Mouse (Mus musculus) left cerebral cortex, adult 2 months (tissue): ENCODE measurements at regions not wholly inside any gene's neighbourhood (a gene's known extent, or its start where the extent isn't known, plus 50 kb on each side); places are given as distances from the start of the nearest gene placed in this dataset.

Experiments
- DNase-seq, 2 experiments: peaks; one replicate each; pipeline ENCODE4 v3.0.0; 2021 to 2022; ENCODE audit warnings: low spot score in 2 of 2, mixed read lengths in 1 of 2; ENCODE audit errors: extremely low spot score in 1 of 2
- H3K27ac ChIP-seq: fragments of 200-600 bp; 2 replicates; pipeline ENCODE4 v1.8.1; 2022
- H3K4me3 ChIP-seq: fragments of 200-600 bp; 2 replicates; pipeline ENCODE4 v1.8.1; 2022
- CTCF ChIP-seq: fragments of 200-600 bp; IDR thresholded peaks from 2 replicates; pipeline ENCODE4 v1.8.1; 2022; ENCODE audit warnings: antibody characterized with exemption, mild to moderate bottlenecking, moderate library complexity
- intact Hi-C: fragments of 180-260 bp; cut with DNase I; formaldehyde crosslinking; loops from one replicate; pipeline ENCODE4 v1.15.1; 2025

DNA sequence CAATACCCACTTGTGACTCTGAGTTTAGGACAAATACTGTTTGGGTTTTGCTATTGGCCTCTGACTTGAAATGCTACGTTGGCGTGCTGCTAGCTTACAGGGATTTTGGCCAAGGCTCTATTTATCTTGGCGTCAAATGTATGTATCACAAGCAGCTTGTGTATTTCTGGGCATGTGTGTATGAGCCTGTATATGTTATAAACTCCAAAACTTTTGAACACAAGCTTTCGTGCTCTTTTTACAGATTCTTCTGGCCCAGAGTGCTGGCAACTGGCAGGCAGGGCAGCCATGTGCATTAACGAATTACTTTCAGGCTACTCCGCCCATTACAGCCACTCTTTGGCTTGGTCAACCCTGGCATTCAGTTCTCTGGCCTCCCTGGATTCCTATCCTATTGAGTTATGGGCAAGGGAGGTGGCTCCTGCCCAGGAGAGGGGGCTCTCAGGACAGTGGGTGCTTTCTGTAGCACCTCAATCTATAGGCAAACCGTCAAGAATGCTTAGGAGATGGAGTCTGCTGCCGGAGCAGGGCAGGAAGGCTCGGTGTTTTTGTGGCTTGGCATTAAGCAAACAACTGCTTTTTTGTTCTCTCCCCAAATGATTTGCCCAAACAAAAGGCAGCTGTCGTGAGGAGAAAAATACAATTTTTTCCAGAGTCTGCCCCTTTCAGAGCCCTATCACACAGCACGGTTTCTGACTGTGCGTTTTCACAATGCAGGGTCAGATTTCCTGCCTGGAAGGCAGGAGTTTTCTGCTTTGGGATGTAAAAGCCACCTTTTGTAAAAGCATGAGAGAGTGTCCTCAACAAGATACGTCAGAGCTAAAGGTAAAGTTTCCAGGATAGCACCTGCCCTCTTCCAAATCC, 465.0 kb downstream of the Ccdc171 start:
- no peak for TF ChIP-seq CTCF
- intact Hi-C loops, result no loop called here
- Histone ChIP-seq H3K4me3 (no peak overlapping the region), H3K27ac (no peak overlapping the region)
- no peak for DNase-seq

- no peak for DNase-seq
- TF ChIP-seq CTCF, result no peak
- H3K4me3 ChIP-seq, result no peak overlapping the region
- H3K27ac ChIP-seq, result no peak overlapping the region
- intact Hi-C loops, result no loop called here
Measured at GRCm38 (mm10) chr4:83991195-83991594, 465.9 kb downstream of the Ccdc171 start.

DNA sequence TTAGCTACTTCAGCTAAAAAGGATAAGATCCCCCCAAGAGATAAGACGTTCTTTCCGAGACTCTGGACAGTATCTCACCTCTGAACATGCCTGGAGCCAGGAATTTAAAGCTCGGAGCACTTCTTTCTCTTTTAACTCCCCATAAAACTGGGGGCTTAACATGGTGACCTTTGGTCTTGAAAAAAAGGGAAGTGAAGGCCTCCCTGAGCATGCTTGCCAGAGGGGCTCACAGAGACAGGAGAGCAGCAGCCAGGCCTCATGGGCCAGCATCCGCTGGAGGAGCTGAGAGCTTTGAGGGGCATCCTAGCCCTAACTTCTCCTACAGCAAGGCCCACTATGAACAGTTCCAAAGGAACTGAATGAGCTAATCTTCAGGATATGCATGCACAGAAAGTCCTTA, 471.7 kb downstream of the Ccdc171 start:
- DNase-seq, result no peak
- TF ChIP-seq CTCF, result no peak
- intact Hi-C loops, result no loop called here
- no peak overlapping the region for H3K27ac ChIP-seq
- H3K4me3 ChIP-seq, result no peak overlapping the region

DNA sequence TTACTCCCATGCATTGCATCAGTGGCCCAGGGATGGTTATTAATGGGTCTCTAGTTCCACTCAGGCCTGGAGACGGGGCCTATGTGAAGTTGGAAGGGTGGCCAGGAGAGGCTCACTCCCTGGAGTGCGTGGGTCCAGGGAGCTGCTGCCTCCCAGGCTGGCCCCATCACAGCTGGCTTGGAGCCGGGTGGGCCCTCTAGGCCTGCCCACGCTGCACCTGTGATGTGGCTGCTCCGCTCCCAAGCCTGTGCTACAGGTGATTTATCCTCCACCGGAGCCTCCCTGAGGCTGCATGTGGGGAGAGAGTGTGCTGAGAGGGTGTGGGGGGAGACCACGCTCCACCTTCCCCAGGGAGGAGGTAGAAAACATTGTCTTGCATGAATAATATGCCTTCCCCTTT, 476.3 kb downstream of the Ccdc171 start:
- no peak for DNase-seq
- no peak overlapping the region for H3K4me3 ChIP-seq
- H3K27ac ChIP-seq, result no peak overlapping the region
- intact Hi-C loops, result no loop called here
- no peak for TF ChIP-seq CTCF

- no peak for TF ChIP-seq CTCF
- no peak overlapping the region for H3K27ac ChIP-seq
- H3K4me3 ChIP-seq, result no peak overlapping the region
- no peak for DNase-seq
- intact Hi-C loops, result no loop called here
Measured at GRCm38 (mm10) chr4:84004055-84004778, 478.9 kb downstream of the Ccdc171 start.

- no peak for TF ChIP-seq CTCF
- intact Hi-C loops, result no loop called here
- no peak for DNase-seq
- no peak overlapping the region for H3K27ac ChIP-seq
- no peak overlapping the region for H3K4me3 ChIP-seq
Measured at GRCm38 (mm10) chr4:84004786-84005382, 479.5 kb downstream of the Ccdc171 start.

GRCm38 (mm10) chr4:84011941-84012340, 486.6 kb downstream of the Ccdc171 start:
- no peak overlapping the region for H3K4me3 ChIP-seq
- no peak overlapping the region for H3K27ac ChIP-seq
- no peak for DNase-seq
- no peak for TF ChIP-seq CTCF
- intact Hi-C loops, result no loop called here

- Histone ChIP-seq H3K4me3 (no peak overlapping the region), H3K27ac (no peak overlapping the region)
- intact Hi-C loops, result no loop called here
- no peak for TF ChIP-seq CTCF
- no peak for DNase-seq
Measured at GRCm38 (mm10) chr4:84015139-84015538, 489.8 kb downstream of the Ccdc171 start.

DNA sequence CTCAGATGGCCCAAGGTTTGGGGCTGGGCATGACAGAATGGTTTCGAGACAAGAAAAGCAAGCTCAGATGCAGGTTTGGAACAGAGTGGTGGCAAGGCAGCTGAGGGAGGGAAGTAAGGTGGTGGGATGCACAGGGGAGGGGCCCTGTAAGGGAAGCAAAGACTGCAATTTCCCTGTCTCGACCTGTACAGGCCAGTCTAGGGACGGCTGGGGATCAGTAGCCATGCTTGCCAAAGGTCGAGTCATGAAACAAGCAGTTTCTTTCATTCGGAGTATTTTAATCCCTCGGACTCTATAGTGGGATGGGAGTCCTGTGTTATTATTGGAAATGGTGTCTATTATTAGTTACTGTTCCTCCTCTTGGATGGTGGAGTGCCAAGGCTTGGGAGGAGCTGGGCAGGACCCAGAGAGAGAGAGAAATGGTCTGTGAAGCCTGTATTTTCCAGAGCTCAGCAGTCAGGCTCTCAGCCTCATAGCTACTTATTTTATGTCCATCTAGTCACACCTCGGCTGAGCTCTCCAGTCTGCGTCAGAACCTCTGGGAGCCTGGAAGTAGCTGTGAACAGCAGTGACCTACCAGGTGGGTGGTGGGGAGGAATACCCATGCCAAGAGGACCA, 490.3 kb downstream of the Ccdc171 start:
- intact Hi-C loops, result no loop called here
- Histone ChIP-seq H3K27ac (no peak overlapping the region), H3K4me3 (no peak overlapping the region)
- no peak for DNase-seq
- TF ChIP-seq CTCF, result no peak

GRCm38 (mm10) chr4:84018135-84018534, 492.8 kb downstream of the Ccdc171 start:
- Histone ChIP-seq H3K4me3 (no peak overlapping the region), H3K27ac (no peak overlapping the region)
- no peak for DNase-seq
- TF ChIP-seq CTCF, result no peak
- intact Hi-C loops, result no loop called here

DNA sequence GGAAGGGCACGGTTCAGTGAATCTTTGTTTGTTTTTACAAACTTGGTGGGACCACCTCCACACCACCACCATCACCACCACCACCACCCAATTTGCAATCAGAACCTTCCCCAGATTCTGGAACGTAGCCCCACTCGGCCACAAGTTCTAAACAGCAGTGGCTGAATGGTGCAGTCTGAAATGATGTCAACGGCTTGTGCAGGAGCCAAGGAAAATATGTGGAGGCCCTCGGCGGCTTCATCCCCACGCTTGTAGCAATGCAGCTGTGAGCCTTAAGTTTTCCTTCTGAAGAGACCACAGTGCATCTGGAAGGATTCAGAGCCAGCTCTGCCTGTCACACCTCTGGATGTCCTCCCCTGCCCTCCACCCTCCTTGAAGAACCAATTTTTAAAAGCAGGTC, 493.4 kb downstream of the Ccdc171 start:
- TF ChIP-seq CTCF, result no peak
- intact Hi-C loops, result no loop called here
- DNase-seq, result no peak
- Histone ChIP-seq H3K4me3 (no peak overlapping the region), H3K27ac (no peak overlapping the region)

DNA sequence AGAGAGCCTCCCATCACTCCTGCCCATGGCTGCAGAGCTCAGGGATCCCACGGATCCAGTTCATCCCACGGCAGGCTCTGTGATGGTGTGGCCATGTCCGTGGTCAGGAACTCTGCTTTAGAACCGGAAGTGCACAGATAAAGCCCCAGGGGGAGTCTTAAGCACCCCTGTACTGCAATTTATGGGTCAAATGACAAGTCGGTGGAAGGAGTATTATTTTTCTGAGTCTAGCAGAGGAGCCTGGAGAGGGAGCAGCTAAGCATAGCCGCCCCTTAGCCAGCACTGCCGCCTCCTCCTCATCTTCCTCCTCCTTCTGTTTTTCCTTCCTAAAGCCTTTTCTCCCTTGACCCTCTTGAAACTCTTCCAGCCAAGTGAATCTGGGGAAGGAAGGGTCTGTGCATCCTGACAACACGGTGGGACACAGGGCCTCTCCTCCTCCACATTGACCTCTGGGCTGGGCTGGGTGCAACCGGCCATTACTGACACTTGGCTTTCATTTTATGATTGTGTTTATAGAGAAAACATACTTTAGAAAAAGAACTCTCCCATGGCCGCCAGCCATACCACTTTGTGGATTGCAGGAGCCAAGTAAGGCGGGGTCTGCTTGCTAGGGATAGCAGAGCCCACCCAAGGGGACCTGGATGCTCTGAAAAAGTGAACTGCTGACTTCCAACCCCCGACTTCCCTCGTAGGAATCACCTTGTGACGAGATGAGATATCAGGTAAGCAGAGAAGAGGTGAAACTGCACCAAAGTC, 494.3 kb downstream of the Ccdc171 start:
- no peak for TF ChIP-seq CTCF
- Histone ChIP-seq H3K4me3 (no peak overlapping the region), H3K27ac (no peak overlapping the region)
- intact Hi-C loops, result no loop called here
- DNase-seq, result no peak
